Mouse (Mus musculus) left cerebral cortex, adult 18-20 months (tissue): Measurements from ENCODE around the gene Gm42906. TPM values are rescaled to one million over a fixed set of nuclear protein-coding genes. Genes with fewer than 3 reads are reported as not detected.

Source experiments
- DNase-seq, 2 experiments: peaks; one replicate each; pipeline ENCODE4 v3.0.0; 2021 to 2022; ENCODE audit warnings: low spot score in 2 of 2, mixed read lengths in 1 of 2
- total RNA-seq, 2 experiments: library from RNA; stranded (reverse); gene quantifications; 2 replicates each; pipeline ENCODE4 v1.2.3; 2021

Gene Gm42906
- total RNA-seq, 2 experiments from 2014 or later = 1.1 TPM; not detected in 1

DNA sequence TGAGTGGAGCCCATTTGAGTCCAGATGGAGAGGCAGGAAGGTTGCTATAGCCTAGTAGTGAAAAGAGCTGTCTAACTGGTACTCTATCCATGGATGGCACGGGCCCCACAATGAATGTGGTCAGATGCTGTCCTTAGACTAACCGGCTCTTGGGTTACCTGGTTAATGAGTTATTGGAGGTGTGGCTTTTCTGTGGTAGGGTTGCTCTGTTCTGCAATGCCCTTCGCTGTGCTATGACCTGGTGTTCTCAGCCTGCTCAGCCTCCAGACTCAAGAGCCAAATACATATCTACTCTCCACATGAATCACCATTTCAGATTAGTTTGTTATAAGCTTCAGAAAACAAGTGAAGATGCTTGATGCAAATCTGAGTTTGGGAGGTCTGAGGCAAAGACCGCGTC lies 385.1 kb downstream of the Gm42906 start:
- DNase-seq = no peak

DNA sequence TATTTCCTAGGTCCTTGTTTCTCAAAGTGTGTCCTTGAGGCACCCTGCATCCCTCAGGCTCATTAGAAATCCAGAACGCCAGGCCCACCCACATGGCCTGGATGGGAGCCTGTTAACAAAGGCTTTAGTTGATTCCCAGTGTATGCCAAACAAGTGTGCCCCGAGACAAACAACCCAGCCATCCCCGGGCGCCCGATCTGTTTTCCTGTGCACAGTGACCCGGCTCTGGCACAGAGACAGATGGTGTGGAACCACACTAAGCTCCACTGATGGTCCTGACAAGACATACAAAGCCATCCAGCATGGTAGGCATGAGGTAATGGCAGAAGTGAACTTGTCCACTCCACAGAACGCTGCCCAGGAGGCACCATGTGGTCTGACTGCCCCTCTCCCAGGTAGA lies 390.1 kb downstream of the Gm42906 start:
- DNase-seq = no peak

DNA sequence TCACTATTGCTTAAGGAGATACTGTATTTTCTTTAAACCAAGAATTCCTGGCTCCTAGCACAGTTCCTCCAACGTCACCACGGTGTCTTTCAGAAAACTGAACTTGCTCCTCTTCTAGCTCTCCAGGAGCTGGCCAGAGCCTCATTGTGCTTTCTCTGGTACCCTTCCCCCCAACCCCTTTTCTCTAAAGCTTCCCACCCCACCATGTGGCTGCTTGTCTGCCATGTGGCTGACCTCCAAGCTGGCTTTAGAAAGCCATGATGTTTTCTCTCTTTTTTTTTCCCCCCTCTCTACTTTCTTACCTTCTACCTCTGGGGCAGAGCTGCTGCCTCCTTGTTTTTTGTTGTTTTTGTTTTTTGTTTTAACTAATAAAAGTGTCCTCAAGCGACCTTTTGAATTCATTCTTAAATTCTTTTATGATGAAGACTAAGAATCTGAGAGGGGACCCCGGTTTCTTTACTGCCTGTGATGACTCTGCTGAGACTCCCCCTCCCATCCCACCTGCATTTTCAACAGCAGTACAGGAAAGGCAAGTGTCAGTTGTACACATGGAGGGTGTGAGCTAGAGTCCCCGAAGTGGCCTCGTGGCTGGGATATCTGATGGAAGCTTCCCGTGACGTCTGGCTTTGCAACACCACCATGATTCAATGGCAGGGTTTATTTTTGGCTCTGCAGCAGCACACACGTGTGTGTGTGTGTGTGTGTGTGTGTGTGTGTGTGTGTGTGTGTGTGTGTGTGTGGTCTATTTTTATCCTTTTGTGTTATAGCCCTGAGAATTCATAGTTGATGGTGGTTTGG lies 393.0 kb downstream of the Gm42906 start:
- no peak for DNase-seq

DNA sequence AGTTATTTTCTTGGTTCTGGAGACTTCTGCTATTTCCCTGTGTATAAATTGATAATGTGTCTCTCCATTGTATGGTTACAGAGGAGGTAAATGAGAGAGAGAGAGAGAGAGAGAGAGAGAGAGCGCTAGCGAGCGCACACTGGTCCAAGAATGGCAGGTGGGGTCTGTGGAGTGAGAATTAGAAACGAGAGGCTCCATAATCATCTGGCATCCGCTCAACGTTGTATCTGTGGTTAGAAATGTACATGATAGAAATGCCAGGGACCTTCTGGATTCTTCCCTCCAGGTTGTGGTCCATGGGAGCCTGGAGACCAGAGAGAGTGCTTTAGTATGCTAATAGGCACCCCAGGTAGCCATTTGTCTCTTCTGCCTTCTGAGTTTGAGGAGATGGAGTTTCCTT lies 399.1 kb downstream of the Gm42906 start:
- DNase-seq = no peak

DNA sequence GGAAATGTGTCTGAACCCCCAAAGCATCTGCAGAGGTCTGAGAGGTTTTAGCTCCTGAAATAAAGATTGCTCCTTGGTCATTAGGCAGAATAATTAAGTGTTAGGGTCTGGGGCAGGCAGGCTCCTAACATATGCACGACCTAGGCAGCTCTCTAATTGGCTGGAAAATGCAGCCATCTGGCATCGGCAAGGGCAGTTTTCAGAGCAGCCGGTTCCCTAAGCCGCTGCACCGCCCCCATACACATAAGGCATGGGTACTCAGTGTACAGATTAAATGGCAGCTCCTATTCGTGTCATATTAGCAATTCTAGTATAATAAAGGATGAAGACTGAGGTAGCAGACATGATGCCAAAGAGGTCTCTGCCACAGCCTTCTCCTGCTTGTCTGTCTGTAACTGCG lies 400.8 kb downstream of the Gm42906 start:
- no peak for DNase-seq

DNA sequence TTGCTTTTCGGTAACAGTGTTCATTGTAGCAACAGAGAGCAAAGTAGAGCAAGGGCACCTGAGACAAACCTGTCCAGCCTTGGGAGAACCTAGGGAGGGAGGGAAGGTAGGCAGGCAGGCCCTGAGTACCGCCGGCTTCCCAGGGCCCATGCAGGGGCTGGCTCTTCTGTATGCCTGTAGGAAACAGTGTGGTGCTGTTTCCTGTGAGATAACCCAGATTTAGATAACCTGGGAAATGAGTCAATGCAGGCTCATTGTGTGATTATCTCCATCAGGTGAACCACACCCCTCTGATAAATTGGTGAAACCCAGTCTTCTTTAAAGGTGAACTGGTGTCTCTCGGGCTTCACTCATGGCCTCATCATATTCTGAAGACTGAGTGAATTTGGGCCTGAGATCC lies 401.9 kb downstream of the Gm42906 start:
- no peak for DNase-seq

DNA sequence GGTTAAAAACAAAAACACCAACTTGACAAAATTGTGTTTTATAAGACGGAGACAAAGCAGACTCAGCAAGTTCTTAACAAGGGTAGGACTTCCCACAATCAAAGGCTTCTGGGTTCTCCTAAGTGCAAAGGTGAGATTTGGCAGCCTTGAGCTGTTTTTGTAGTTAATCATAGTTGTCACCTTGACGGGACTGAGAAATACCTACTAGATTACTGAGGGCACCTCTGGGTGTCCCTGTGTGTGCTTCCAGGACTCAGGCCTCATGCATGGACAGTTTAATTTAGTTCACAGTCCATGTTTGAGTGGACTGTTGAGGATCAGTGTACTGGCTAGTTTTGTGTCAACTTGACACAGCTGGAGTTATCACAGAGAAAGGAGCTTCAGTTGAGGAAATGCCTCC lies 403.5 kb downstream of the Gm42906 start:
- no peak for DNase-seq

DNA sequence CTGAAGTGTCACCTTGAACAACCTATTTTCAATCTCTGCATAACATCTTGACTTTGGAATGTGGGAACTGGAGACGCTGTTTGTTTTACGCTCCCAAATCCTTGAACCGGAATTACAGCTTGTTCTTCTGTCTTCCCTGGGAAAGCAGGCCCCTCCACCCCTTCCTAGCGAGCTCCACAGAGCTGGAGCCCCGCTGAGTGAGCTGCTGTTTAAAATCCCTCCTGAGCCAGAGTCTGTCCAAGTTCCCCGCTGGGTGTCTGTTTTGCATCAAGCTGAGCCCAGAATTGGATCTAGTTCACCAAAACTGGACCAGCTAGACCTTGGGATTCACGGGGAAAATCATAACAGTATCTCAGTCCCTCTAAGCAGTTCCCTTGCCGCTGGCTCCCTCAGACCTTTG lies 404.5 kb downstream of the Gm42906 start:
- DNase-seq = peak in 1 of 2 experiments; percentile 33

DNA sequence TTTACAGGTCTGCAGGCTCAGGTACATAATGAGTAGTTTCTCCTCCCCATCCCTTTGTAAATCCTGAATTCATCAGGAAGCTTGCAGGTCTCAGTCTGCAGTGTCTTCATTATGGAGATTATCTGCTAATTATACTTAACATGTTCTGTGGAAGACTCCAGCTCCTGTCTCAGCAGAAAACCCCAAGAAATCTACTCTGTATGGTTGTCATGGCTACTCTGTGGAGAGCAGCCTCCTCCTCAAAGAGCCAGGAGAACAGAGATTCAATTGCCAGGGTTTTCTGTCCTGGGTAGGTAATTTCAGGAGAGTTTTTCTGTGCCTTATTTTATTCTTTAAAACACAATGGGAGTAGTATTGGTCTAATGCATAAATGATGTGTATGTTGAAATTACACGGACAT lies 405.0 kb downstream of the Gm42906 start:
- DNase-seq = no peak

DNA sequence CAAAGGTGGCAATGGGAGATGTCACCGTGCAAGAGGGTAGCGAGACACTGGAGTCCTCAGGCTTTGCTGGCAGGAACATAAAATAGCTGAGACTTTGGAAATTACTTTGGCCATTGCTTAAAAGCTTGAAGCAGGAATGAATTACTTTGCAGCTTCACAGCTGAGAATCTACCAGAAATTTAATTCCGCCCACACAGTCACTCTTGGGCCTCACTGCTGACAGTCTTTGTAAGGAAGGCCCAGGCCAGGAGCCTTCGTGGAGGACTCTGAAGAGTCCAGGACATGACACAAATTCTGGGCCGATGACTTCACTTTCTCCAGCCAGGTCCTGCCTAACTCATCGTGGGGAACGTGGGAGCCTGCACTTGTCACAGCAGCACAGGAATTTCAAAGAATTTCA lies 405.9 kb downstream of the Gm42906 start:
- peak in 1 of 2 experiments; percentile 45 for DNase-seq

DNA sequence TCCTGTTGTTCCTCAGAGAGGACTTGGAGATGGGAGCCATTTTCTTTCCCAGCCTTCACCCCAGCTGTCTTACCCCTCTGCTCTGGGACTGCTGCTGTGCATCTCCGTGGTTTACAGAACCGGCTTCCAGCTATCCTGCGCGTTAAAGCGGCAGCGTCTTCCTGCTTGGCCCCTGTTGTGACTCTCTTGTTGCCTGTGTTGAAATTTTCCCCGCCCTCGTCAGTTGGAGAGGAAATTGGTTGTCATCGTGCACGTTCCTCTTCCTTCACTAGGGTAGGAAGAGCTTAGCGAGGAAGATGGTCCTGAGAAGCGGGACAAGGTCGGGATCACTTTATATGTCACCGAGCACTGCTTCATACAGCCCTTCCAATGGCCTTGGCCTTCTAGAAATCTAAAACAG lies 407.1 kb downstream of the Gm42906 start:
- DNase-seq = no peak

DNA sequence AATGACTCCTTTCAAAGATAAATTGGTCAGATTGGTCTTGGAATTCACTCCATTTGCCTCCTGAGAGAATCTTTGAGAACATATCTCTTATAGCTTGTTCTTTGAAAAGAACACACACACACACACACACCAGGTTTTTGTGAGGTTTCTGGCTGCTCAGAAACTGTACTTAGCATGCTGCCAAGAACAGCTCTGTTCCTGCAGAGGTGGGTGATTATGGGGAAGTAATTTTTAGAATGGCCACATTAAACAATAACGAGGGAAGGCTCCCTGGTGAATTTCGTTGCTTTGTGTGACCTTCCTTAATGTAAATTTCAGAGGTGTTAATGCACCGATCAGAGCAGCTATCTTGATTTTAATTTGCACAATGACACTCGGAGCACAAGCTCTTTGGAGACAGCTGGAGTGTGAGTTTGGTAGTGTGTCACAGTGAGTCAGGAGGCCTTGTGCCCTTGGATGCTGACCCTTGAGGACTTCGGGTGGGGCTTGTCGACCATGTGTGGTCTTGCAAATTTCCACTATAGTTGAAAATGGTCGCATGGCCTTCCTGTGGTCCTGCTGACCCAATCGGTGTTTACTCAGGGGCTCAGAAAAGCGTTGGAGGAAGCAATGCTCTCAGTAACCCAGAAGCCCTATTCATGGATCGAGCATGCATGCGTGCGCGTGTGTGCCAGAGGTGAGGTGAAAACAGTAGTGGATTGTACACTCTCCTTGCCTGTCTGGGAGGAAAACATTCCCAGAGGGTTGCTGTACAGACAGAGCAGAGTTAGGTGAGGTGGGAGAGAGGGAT lies 407.7 kb downstream of the Gm42906 start:
- DNase-seq = no peak

DNA sequence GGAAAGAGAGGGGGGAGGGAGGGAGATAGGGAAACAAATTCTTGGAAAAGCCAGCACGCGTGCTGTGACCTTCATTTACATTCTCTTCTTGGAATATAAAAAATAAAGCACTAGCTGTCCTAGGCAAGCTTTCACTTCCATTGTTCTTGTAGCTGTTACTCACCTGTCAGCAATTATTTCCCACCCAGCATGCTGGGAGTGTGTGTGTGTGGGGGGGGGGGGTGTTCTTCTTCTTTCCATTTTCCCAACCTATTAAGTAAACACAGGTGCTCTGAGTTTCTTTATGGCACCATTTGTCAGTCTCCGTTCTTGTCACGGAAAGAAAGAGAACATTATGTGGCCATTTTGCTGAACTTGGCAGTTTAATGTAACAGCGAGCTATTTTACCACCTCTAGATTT lies 409.0 kb downstream of the Gm42906 start:
- DNase-seq = no peak

DNA sequence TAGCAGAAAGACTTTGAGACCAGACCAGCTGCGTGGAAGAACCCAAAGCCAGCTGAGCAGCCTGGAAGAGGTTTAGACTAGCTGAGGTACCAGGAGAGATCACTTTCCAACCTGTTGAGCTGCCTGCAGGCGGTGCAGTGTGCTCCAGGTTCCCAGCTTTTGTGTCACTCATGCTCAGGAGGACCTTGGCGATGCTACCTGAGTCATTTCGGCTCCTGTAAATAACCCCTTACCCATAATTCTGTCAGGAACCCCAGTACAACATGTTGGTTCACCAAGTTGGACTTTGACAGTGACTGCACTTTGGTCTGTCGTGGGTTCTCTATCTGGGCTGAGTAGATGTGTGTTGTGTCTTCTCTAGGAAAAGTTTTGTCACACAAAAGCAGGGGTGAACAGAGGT lies 409.5 kb downstream of the Gm42906 start:
- DNase-seq = no peak

Other genes starting within 250 kb of the Gm42906 start
- 10 to 100 TPM; 12.1 to 12.9 TPM for gene Stard13, start 194.3 kb downstream of the Gm42906 start, total RNA-seq
- not detected for gene Vmn2r18, start 177.9 kb upstream of the Gm42906 start, total RNA-seq
- gene Rfc3, start 223.1 kb upstream of the Gm42906 start, total RNA-seq = 10 to 100 TPM in 1 of 2 experiments, 1 to 10 TPM in 1; 7.5 to 11.7 TPM